Comparison of ENCODE assay signal across 8 mouse cellular contexts in the genomic region with DNA sequence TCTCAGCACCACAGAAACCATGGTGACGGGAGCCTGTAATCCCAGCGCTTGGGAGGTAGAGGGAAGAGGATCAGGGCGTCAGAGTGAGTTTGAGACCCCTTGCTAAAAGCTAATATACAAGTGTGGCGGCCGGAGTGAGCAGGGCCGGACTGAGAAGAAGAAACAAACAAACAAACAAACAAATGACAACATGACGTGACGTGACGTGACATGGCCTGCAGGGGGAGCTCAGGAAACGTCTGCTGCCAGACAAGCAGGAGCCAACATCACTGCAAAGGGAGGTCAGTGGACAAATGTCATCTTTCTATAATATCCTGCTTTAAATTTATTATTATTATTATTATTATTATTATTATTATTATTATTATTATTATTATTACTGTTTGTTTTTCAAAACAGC. TPM values are rescaled to one million over a fixed set of nuclear protein-coding genes. Genes with fewer than 3 reads are reported as not detected.
DNase-seq lines count a peak whose midpoint lies in the region; ATAC-seq lines count a peak whose summit lies in the region.

No protein-coding gene starts in this region.

- H3K4me3 ChIP-seq in intestine, embryonic 15.5 days (replicated peaks), result no peak overlapping the region
- no peak overlapping the region for H3K4me3 ChIP-seq in intestine, embryonic 16.5 days (ENCODE audit: low read length)
- no peak overlapping the region for H3K4me3 ChIP-seq in limb, embryonic 10.5 days

- no peak overlapping the region for H3K27ac ChIP-seq in intestine, embryonic 15.5 days
- H3K27ac ChIP-seq in intestine, embryonic 16.5 days (ENCODE audit: low read length), result no peak overlapping the region
- H3K27ac ChIP-seq in limb, embryonic 10.5 days, result no peak overlapping the region

- ATAC-seq in intestine, embryonic 15.5 days, result 0 out of 2 replicates have a peak, but pooled peaks have one; percentile 12
- no peak for ATAC-seq in intestine, embryonic 16.5 days

- WGBS in intestine, embryonic 15.5 days, result 65% methylated on average over 10 of the region's 10 CpGs
- 56% methylated on average over 10 of the region's 10 CpGs for WGBS in intestine, embryonic 16.5 days
- WGBS in limb, embryonic 10.5 days, result 65% methylated on average over 10 of the region's 10 CpGs

- peak; percentile 73 for DNase-seq in ES-CJ7 (ENCODE audit: low read depth, low spot score)
- DNase-seq in brain, adult 2 months (ENCODE audit: low read depth, low spot score), result peak; percentile 54
- peak; percentile 64 for DNase-seq in limb, embryonic 10.5 days (ENCODE audit: low spot score)
- DNase-seq in retina, postnatal 7 days (ENCODE audit: low read depth, low spot score), result peak; percentile 35
- no peak for DNase-seq in urinary bladder, postnatal 4 days (ENCODE audit: low spot score in 2 of 2)
- no peak for DNase-seq in neural tube, embryonic 10.5 days (ENCODE audit: extremely low spot score, low spot score)

- no peaks in the 10 kb centered on the region for H3K9me3 ChIP-seq in intestine, embryonic 15.5 days
- no peaks in the 10 kb centered on the region for H3K9me3 ChIP-seq in intestine, embryonic 16.5 days (ENCODE audit: control insufficient read depth, low read length)
- no peaks in the 10 kb centered on the region for H3K9me3 ChIP-seq in limb, embryonic 10.5 days (replicated peaks)

- no peaks in the 10 kb centered on the region for H3K36me3 ChIP-seq in intestine, embryonic 15.5 days
- H3K36me3 ChIP-seq in intestine, embryonic 16.5 days (ENCODE audit: control insufficient read depth, insufficient read depth, low read length), result no peaks in the 10 kb centered on the region
- H3K36me3 ChIP-seq in limb, embryonic 10.5 days, result no peaks in the 10 kb centered on the region

- no peak overlapping the region for H3K4me2 ChIP-seq in intestine, embryonic 15.5 days (replicated peaks)
- H3K4me2 ChIP-seq in intestine, embryonic 16.5 days (ENCODE audit: low read depth, low read length), result no peak overlapping the region

- H3K9ac ChIP-seq in intestine, embryonic 15.5 days, result no peak overlapping the region
- H3K9ac ChIP-seq in intestine, embryonic 16.5 days (ENCODE audit: low read depth, low read length), result no peak overlapping the region

- H3K27me3 ChIP-seq in intestine, embryonic 15.5 days (replicated peaks), result no peaks in the 10 kb centered on the region
- no peaks in the 10 kb centered on the region for H3K27me3 ChIP-seq in intestine, embryonic 16.5 days (replicated peaks; ENCODE audit: control insufficient read depth, insufficient read depth, low read length)
- no peaks in the 10 kb centered on the region for H3K27me3 ChIP-seq in limb, embryonic 10.5 days (ENCODE audit: low read depth, poor library complexity, severe bottlenecking)

- H3K4me1 ChIP-seq in intestine, embryonic 15.5 days (replicated peaks), result no peaks in the 10 kb centered on the region
- H3K4me1 ChIP-seq in intestine, embryonic 16.5 days (ENCODE audit: control insufficient read depth, insufficient read depth, low read length), result peaks cover 6% of the 10 kb centered on the region
- peaks cover 8% of the 10 kb centered on the region; the same call in 1 of the 2 replicates for H3K4me1 ChIP-seq in limb, embryonic 10.5 days

RNA-seq across cellular contexts. Expression of gene Rps6ka1, which starts 51.0 kb away (rescaled TPM):
- polyA plus RNA-seq in intestine, embryonic 15.5 days (2015; fragmentation: Nextera tagmentation; extraction: Ambion mirVana), result 124 and 133 TPM in 2 replicates
- 148 and 156 TPM in 2 replicates for polyA plus RNA-seq in intestine, embryonic 16.5 days (2015; fragmentation: Nextera tagmentation; extraction: Ambion mirVana)
- 52.1 and 53.3 TPM in 2 replicates for polyA plus RNA-seq in limb, embryonic 10.5 days (2016; fragmentation: Nextera tagmentation; extraction: Ambion mirVana)

Comparison
In these comparisons a context has a peak if more than half of its experiments do, and no peak if none do; other contexts are left out.
1. DNase-seq: peak in ES-CJ7 (single experiment), brain, adult 2 months (single experiment), limb, embryonic 10.5 days (single experiment) and retina, postnatal 7 days (single experiment); none in urinary bladder, postnatal 4 days (0 of 2) and neural tube, embryonic 10.5 days (single experiment).